Mouse (Mus musculus) cerebral cortex, adult 2 months (tissue): Measurements from ENCODE around the gene Alms1.

ENCODE experiments used
- WGBS: fragments of 180-500 bp; shearing (Covaris S2); methylation state at CpG from one replicate; pipeline ENCODE4 v1.1.7; 2018; 5-methylcytosine and 5-hydroxymethylcytosine counted together

Alms1 gene

DNA sequence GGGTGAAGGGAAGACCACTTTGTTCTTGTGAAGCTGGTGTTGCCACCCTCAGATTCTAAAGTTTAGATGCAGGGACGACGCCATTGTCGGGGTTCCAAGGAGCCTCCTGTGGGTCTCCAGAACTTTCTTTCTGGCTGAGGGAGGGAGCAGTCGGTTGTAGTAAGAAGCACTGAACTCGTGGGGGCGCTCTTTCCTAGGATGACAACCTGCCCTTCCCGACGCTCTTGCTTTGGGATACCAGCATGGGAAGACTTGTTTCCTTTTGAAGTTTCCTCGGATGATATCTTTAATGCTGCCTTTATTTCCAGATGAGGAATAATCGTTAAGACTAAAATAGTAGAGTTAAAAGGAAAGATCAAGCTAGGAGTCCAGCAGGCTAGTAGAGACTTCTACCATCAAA lies 125.8 kb downstream of the Alms1 start, which contains the start of gene Nat8f7:
Gene Nat8f7, minus strand, starts transcription at position 101 of the 400 bp plus-strand sequence.
- WGBS, result 76% methylated on average over 10 of the region's 10 CpGs
